8 mouse cellular contexts compared by ENCODE assay signal in the genomic region with DNA sequence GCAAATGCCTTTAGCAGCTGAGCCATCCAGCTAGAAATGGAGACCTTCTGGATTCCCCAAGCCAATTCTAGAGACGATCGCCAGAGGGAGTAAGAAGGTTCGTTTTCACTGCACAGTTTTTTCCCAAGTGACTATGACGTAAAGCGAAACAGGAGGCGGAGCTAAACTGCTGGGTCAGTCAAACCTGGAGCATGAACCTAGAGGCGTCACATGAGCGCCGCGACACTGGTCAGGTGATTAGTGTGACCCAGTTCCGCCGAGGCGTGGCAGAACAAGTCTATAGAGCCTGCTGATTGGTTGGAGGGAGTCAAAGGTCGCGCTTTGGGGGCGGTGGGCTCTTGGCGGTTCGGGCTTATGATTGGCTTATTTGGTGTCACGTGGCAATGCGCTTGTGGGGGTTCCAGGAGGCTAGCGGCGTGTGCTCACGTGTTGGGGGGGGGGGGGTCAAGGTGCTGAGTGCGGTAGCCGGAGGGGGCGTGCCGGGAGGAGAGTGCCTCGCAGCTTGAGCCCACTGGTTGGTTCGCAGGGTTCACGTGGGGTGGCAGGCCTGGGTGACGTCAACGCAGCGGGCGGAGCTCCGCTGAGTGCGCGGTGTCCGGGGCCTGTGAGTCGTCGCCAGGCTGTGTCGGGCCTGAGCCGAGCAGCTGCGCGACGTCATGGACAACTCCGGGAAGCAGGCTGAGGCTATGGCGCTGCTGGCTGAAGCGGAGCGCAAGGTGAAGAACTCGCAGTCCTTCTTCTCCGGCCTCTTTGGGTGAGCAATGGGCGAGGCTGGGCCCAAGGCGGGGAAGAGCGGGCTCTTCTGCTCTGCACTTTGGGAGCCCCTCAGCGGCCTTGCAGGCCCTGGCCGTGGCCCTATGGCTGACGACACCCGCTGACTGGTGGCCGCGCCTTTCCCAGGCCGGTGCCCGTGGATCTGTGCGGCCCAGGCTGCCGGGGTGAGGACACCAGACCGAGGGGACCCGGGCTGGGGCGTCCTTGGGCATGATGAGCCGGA. TPM values are rescaled to one million over a fixed set of nuclear protein-coding genes. Genes with fewer than 3 reads are reported as not detected.
DNase-seq lines count a peak whose midpoint lies in the region; ATAC-seq and TF ChIP-seq lines count a peak whose summit lies in the region.

A gene (plus strand): TSS at position 438 of the 997 bp plus-strand sequence.

- H3K27ac ChIP-seq in ES-E14 (ENCODE audit: insufficient read depth, low read depth, low read length, poor library complexity, severe bottlenecking), result peak within 1 kb of the TSS; percentile 46; the same call in 1 of the 2 replicates
- H3K27ac ChIP-seq in forebrain, embryonic 15.5 days (replicated peaks), result peak within 1 kb of the TSS; percentile 75

- H3K27me3 ChIP-seq in forebrain, embryonic 15.5 days, result no peaks in the 10 kb centered on the region

- peak; percentile 100 for DNase-seq in ES-E14 (ENCODE audit: low read depth, low spot score)
- DNase-seq in cerebellum, adult 11-12 months, result peak; percentile 100
- DNase-seq in heart, postnatal 25 days (ENCODE audit: low spot score), result peak; percentile 99
- peak; percentile 99 to 100 for DNase-seq in layer of hippocampus, adult 18-20 months (ENCODE audit: low spot score in 2 of 2)
- DNase-seq in lung, adult 2 months, result peak; percentile 96
- DNase-seq in thymus, adult 18-20 months, result peak; percentile 98 to 100

- H3K4me3 ChIP-seq in ES-E14 (ENCODE audit: insufficient read depth in 1 of 2, low read depth in 1 of 2, low read length in 2 of 2, poor library complexity in 1 of 2, severe bottlenecking in 1 of 2), result peak within 1 kb of the TSS; percentile 73 to 88
- H3K4me3 ChIP-seq in forebrain, embryonic 15.5 days, result peak within 1 kb of the TSS; percentile 66
- H3K4me3 ChIP-seq in lung, adult 2 months (replicated peaks; ENCODE audit: extremely low read depth, low read depth, low read length), result peak within 1 kb of the TSS; percentile 80

- in situ Hi-C loops in ES-E14 (cut with MboI; ENCODE audit: low sequenced_read_pairs in 2 of 2, unreplicated experiment in 2 of 2), result no loop called here

- ATAC-seq in forebrain, embryonic 15.5 days (replicated peaks), result peak; percentile 98
- peak; percentile 84 for ATAC-seq in neutrophil, adult 5-6 weeks (ENCODE audit: extremely low read depth, insufficient number of reproducible peaks, low FRiP score, poor library complexity, severe bottlenecking)

- H3K9me3 ChIP-seq in ES-E14 (ENCODE audit: control insufficient read depth, insufficient read depth, low read depth, low read length), result no peaks in the 10 kb centered on the region
- H3K9me3 ChIP-seq in forebrain, embryonic 15.5 days, result no peaks in the 10 kb centered on the region

- H3K36me3 ChIP-seq in ES-E14 (ENCODE audit: control insufficient read depth, insufficient read depth, low read length, poor library complexity, severe bottlenecking), result peaks cover 21% of the 10 kb centered on the region; the same call in 1 of the 2 replicates
- peaks cover 5% of the 10 kb centered on the region; the same call in 1 of the 2 replicates for H3K36me3 ChIP-seq in forebrain, embryonic 15.5 days

- intact Hi-C loops in heart, postnatal 25 days (cut with DNase I), result loop anchor here (5.0 kb wide), 1 partner anchor 164 kb away; no protein-coding TSS in a partner anchor

- WGBS in forebrain, embryonic 15.5 days, result under 1% methylated on average over 68 of the region's 68 CpGs
- WGBS in lung, adult 2 months, result under 1% methylated on average over 68 of the region's 68 CpGs

- peak; percentile 11 for TF ChIP-seq CTCF in lung, adult 2 months (IDR thresholded peaks at IDR 0.05; ENCODE audit: insufficient read depth, low read length)

- peak; percentile 99 for TF ChIP-seq POLR2A in lung, adult 2 months (IDR thresholded peaks at IDR 0.05; ENCODE audit: borderline replicate concordance, extremely low read depth, low read depth, low read length)

- H3K4me1 ChIP-seq in ES-E14 (ENCODE audit: control insufficient read depth in 2 of 2, insufficient read depth in 2 of 2, low read length in 2 of 2, poor library complexity in 1 of 2), result peaks cover 5 to 8% of the 10 kb centered on the region in 2 experiments; a peak in 2 of 4 replicates
- peaks cover 29% of the 10 kb centered on the region for H3K4me1 ChIP-seq in forebrain, embryonic 15.5 days
- peaks cover 11% of the 10 kb centered on the region; the same call in 1 of the 2 replicates for H3K4me1 ChIP-seq in lung, adult 2 months (ENCODE audit: control insufficient read depth, insufficient read depth, low read length)

- peak within 1 kb of the TSS; percentile 97 for H3K4me2 ChIP-seq in forebrain, embryonic 15.5 days (replicated peaks)

- H3K9ac ChIP-seq in ES-E14 (ENCODE audit: insufficient read depth, low read depth, low read length, poor library complexity, severe bottlenecking), result peak within 1 kb of the TSS; percentile 79
- H3K9ac ChIP-seq in forebrain, embryonic 15.5 days (replicated peaks), result peak within 1 kb of the TSS; percentile 97

TF ChIP-seq in ES-E14, 5 proteins besides CTCF, POLR2A, EP300 and RAD21:
- TF ChIP-seq CHD2 (IDR thresholded peaks at IDR 0.05; ENCODE audit: low read depth, low read length), result no peak
- peak; percentile 75 for TF ChIP-seq MAFK (IDR thresholded peaks at IDR 0.05; ENCODE audit: insufficient read depth, low read depth, low read length)
- peak; percentile 64 for TF ChIP-seq HCFC1 (IDR thresholded peaks at IDR 0.05; ENCODE audit: borderline replicate concordance, insufficient read depth, low read length)
- peak; percentile 77 for TF ChIP-seq ZNF384 (IDR thresholded peaks at IDR 0.05; ENCODE audit: low read depth, low read length)
- TF ChIP-seq ZC3H11A (IDR thresholded peaks at IDR 0.05; ENCODE audit: borderline replicate concordance, low read depth, low read length), result no peak

RNA-seq across cellular contexts. Expression of the gene that starts here (rescaled TPM):
- 99.5 and 103 TPM in 2 replicates for total RNA-seq in ES-E14 (2012; rRNA removed)
- polyA plus RNA-seq in forebrain, embryonic 15.5 days (2015; fragmentation: Nextera tagmentation; extraction: Ambion mirVana), result 186 and 200 TPM in 2 replicates
- 10 to 100 TPM; 82.8 to 83.3 TPM for total RNA-seq in heart, postnatal 25 days (2021)
- total RNA-seq in layer of hippocampus, adult 18-20 months (2021), result 100 to 1,000 TPM; 293 to 307 TPM
- polyA plus RNA-seq in lung, adult 2 months (2012; rRNA removed), result 144 and 157 TPM in 2 replicates
- total RNA-seq in neutrophil, adult 5-6 weeks (2017), result 75.3 and 78.1 TPM in 2 replicates

Comparison
In these comparisons a context has a peak if more than half of its experiments do, and no peak if none do; other contexts are left out.
1. Peak in every context shown above with its lines: DNase-seq, ATAC-seq, H3K4me3 ChIP-seq and H3K27ac ChIP-seq.